Mouse (Mus musculus) embryo, embryonic 10.5 days (tissue): ENCODE data around the gene Rasd1.
"Not testable (repeated sequence)": the region's sequence is repeated elsewhere in the genome, so short reads cannot be mapped to it uniquely, and the experiment has no call there.

Source experiments
- DNase-seq: peaks from one replicate; pipeline ENCODE4 v3.0.0-alpha.2; 2015; ENCODE audit warnings: low spot score

Gene Rasd1

DNA sequence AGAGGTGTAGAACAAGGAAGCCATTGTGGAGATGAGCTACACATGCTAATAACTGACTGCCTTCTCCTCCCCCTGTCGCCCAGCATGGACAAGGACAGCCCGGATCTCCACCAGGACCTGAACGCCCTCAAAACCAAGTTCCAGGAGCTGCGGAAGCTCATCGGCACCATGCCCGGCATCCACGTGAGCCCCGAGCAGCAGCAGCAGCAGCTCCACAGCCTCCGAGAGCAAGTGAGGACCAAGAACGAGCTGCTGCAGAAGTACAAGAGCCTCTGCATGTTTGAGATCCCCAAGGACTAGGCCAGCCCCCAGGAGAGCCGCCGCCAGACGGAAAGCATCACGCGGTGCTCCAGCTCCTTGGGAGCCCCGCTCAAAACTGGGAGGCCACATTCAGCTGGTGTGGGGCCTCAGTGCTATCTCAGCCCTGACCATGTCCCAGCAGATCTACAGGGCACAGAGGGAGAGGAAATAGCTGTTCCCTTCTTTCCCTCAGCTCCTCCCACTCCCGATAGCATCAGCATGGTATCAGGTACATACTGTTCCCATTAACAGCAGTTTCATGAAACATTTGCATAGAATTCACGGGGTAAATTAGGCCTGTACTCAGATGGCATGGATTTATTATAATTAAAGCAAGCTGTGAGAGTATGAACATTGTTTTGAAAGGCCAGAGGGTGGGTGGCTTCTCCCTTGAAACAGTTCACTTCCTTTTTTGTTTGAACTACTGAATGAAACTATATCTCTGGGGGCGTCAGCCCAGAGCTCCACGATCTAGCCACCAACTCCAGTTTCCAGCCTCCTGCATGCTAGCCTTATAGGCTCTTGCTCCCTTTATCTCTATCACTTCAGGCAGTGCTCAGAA lies 4.0 kb downstream of the Rasd1 start:
- peak; percentile 23 for DNase-seq

- DNase-seq: no peak
These were observed 5.3 kb downstream of the Rasd1 start for GRCm38 (mm10) chr11:59959453-59959852.

DNA sequence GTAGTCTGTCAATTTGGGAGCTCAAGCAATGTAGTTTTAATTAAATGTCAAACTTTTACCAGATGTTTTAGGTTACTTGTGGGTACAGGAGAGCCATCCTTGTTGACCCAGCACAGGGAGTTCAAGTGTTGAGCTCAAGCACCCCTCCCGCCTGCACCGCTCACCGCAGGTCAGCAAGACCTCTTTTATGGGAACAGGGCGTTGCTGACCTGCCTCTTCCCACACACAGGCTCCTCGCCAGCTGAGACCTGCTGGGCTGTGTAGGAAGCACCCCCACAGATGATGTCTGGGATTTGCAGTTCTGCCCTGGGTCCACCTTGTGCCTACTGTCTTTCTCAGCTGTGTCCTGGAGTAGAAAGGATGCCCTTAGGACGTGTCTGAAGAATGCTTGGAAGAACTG lies 8.0 kb downstream of the Rasd1 start:
- DNase-seq: no peak

DNA sequence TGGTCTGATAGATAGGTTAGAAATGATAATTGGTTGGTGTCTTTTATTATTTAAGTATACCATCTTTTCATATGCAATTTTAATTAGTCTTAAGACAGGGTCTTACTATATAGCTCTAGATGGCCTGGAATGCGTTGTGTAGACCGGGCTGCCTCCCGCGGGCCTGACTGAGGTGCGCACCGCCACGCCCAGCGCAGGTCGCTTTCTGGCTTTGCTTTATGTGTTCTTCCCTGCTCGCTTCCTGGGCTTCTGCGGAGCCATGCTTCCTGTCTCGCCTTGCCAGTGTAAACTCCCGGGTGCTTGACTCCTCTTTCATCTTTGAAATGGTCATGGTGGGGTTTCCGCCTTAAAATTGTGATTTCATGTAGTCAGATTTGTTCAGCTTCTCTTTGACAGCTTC lies 11.9 kb downstream of the Rasd1 start:
- DNase-seq: no peak

GRCm38 (mm10) chr11:59948401-59948767 lies 16.4 kb downstream of the Rasd1 start:
- DNase-seq: peak; percentile 33

DNA sequence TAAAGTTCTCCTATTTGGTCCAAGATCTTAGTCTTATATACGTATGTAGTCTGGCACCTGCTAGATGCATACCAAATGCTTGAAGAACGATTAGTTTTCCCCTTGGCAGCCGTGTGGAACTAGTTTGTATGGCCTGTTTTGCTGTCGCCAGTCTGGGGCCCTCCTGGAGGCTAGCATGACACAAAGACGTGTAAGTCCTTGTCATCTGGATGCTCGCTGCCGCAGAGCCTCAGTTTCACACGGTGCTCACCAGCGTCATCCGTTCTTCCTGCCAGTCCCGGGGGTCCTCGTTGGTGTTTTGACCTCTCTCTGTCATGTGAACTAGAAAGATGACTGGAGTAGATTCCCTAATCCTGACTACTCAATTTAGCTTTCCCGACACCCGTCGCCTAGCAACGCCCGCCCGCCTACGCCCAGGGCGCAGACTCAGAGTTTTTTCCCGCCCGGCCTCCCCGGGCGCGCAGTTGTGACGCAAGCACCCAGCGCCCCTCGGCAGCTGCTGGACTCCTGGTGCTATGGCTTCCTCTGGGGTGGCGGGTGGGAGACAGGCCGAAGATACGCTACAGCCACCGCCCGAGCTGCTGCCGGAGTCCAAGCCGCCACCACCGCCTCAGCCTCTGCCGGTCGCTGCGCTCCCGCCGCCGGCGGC lies 16.9 kb downstream of the Rasd1 start, which contains the start of gene Med9:
Gene Med9 (plus strand): TSS at position 455 of the 649 bp plus-strand sequence.
- peak; percentile 96 for DNase-seq

- not testable (repeated sequence) for DNase-seq
These were observed 19.9 kb downstream of the Rasd1 start for GRCm38 (mm10) chr11:59944855-59945254.

DNA sequence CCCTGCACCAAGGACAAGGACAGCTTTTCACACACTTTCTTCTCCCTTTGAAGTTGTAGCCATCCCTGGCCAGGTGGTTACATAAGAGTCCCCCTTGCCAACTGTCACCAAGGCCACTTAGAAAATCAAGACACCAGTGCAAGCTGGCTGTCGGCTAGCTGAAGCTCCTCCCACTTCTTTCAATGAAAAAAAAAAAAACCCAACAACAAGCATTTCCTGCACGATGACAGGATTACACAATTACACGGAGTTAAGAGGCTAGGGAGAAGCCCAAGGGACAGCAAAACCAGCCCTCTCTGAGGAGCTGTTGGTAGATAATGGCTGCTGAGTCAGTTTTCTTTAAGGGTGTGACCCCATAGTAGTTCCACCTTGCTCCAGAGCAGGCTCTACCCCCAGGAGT lies 23.4 kb downstream of the Rasd1 start:
- DNase-seq: no peak

- DNase-seq: no peak
These were observed 24.1 kb downstream of the Rasd1 start for GRCm38 (mm10) chr11:59940645-59941044.

- no peak for DNase-seq
These were observed 24.9 kb downstream of the Rasd1 start for GRCm38 (mm10) chr11:59939821-59940220.

DNA sequence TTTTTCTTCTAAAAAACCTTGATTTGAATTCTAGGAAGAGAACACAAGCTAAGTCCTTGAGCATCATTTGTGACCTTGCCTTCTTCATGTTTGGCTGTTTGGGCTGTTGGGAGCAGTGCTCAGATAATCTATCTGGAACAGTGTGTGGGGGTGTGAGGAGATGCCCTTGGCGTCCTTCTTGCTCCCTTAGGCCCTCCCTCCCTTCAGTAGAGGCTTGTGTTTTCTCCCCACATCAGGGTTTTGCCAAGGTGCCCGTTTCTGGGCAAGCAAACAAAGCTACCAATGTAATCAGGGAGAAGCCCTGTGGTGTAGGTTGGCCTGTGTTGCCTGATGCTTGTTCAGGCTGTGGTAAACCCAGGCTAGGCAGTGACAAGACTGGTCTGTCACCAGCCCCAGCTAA lies 27.1 kb downstream of the Rasd1 start:
- no peak for DNase-seq

GRCm38 (mm10) chr11:59937023-59937422 lies 27.7 kb downstream of the Rasd1 start:
- DNase-seq: no peak

GRCm38 (mm10) chr11:59933943-59934342 lies 30.8 kb downstream of the Rasd1 start:
- DNase-seq: no peak

DNA sequence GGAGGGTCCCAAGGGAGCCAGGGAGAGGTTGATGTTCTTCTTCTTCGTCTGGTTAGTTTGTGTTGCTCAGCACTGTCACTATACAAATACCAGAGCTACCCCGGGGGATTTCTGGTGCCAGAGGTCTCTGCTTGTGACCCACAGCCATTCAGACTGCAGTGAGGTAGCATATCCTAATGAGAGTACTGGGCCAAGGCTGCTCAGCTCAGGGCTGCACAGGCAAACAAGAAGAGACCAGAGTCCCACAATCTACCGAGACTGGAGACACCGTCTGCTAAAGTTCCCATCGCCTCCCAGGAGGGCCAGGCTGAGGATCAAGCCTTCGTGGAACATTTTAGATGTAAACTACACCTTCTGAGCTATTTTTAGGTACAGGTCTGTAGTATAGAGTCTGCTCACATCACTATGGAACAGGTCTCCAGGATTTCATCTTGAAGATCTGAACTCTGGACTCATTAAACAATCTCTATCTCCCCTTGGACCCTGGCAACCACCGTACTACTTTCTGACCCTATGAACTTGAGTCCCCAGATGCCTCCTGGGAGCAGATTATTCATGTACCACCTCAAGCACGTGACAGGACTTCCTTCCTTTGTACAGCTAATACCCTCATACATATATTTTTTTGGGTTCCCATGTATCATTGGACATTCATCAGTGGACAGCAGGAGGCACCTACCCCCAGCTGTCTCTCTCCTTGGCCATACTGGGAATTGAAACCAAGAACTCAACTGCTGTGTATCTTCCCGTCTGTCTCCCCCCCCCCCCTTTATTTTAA lies 32.0 kb downstream of the Rasd1 start:
- DNase-seq: no peak

DNA sequence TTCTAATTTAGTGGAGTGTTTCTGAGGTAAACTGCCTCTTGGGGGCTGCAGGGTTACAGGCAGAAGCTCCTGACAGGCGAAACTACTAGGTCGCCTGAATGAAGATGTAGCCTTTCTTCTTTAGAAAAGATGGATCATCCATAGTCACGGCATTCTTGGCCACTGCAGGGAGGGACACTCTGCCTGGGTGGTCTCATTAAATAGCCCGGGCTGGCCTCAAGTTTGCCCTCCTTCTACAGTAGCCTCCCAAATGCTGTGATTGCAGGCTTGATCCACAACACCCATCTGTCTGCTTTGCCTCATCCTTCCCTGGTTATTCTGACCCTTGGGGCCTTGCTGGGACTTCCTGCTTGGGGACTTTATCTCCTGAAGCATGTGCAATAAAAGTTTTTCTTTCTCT lies 34.7 kb downstream of the Rasd1 start:
- no peak for DNase-seq

DNA sequence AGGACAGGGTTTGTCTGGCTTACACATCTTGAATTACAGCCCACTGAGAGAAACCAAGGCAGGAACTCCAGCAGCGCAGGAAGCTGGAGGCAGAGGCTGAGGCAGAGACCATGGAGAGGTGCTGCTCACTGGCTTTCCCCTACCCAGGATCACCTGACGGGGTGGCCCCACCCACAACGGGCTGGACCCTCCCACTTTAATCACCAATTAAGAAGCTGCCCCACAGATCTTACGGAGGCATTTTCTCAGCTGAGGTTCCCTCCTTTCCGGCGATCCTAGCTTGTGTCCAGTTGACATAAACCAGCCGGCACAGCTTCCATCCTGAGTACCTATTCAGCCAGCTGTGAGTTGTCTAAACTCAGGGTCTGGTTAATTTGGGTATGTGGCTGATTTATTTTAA lies 43.5 kb downstream of the Rasd1 start:
- DNase-seq: peak; percentile 34

DNA sequence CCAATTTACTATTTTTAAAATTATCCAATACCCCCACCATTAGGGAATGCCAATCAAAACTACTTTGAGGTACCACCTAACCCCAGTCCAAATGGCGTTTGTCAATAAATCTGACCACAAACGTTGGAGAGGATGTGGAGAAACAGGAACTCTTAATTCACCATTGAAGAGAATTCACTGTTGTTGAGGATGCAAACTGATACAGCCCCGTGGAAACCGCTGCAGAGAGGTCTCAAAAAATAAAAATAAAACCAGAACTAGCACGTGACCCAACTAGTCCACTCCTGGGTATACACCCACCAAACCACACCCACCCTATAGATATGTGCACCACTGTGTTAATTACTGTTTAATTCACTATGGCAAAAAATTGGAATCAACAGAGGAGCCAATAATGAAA lies 44.4 kb downstream of the Rasd1 start:
- no peak for DNase-seq

DNA sequence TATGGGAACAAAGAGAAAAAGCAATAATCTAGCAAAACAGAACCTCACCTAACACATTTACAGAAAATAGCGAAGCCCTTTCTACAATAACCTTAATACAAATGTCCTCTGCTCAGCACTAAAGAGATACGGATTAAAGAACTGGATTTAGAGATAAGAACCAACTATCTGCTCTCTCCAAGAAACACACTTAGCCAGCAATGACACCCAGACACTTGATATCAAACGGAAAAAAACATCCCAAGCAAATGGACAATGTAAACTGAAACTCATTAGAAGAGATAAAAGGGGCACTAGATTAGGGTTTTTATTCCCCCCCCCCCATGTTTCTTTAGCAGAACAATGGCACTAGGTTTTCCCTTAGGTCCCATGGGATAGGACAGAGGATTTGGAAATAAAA lies 45.3 kb downstream of the Rasd1 start:
- DNase-seq: no peak

- DNase-seq: no peak
These were observed 46.7 kb downstream of the Rasd1 start for GRCm38 (mm10) chr11:59918014-59918413.

GRCm38 (mm10) chr11:59913702-59914101 lies 51.0 kb downstream of the Rasd1 start:
- no peak for DNase-seq
